Mouse (Mus musculus): ENCODE measurements around the gene Gm42420.

The Gm42420 gene

DNA sequence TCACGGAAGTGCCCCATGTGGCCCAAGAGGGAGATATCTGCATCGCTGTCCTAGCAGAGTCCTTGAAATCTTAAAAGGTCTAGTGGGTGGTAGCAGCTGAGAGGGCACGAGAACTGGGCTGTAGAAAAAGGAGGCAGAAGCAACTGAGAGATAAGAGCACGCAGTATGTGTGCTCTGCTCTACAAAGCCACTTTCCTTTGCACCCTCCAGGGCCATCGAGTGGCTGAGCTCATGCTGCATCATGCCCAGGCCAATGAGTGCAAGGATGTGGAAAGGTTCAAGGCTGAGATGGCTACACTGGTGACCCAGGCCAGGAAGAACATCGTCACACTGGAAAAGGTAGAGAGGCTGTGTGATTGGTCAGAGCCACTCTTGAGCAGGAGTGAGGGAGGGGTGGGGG, at the start of gene Gm42420:
Gene Gm42420 (plus strand): TSS at position 237 of the 400 bp plus-strand sequence.
- DNase-seq, result no peak

- DNase-seq, result no peak
These were observed 48.9 kb upstream of the Gm42420 start for GRCm38 (mm10) chr6:39536621-39537020.

DNA sequence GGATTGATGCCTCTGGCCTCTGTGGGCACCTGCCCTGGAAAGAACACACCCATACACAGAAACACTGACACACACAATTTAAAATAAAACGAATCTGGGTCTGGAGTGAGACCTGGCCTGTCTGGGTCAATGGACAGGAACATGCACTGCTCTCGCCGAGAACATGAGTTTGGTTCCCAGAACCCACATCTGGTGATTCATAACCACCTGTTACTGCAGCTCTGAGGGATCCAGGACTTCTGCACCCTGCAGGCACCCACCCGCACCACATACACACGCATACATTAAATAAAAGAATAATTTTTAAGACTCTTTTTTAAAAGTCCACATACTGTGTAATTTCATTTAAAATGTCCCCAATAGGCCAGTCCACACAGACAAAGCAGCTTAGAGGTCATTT, 48.3 kb upstream of the Gm42420 start:
- DNase-seq, result no peak

GRCm38 (mm10) chr6:39538227-39538626, 47.3 kb upstream of the Gm42420 start:
- no peak for DNase-seq

DNA sequence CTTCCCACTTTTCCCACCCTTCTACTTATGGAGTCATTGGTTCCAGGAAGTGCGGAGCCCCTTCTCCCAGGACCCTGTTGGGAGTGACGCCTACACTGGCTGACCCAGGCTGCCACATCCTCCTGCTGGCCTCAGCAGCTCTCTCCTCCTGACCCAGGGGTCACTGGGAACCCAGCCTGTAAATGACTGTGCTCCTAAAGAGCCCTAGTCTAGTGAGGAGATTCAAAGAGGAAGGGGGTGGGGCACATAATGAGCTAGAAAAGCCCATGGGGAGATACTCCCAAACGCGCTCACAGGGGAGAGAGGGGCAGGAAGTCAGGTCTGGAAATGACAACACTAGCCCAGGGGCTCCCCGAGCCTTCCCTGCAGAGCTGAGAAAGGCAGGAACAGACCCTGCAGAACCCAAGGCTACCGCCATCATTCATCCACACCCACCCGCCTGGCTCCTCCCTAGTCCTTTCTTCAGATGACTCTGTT, 45.8 kb upstream of the Gm42420 start:
- peak; percentile 47 to 54 for DNase-seq

DNA sequence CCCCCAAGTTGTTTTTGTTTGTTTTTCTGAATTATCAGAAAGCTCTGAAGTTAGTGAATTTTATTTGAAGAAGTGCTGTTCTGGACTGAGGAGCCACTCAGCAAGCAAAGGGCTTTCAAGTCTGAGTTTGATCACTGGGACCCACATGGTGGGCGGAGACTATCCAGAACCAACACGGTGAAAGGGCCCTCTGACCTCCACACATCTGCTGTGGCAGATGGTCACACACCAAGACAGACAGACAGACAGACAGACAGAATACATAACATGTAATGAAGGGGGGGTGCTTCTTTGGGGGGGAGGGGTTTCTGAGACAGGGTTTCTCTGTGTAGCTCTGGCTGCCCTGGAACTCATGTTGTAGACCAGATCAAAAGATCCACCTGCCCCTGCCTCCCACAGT, 45.0 kb upstream of the Gm42420 start:
- DNase-seq, result no peak

GRCm38 (mm10) chr6:39542631-39543597, 42.6 kb upstream of the Gm42420 start:
- DNase-seq, result peak; percentile 61 to 74

GRCm38 (mm10) chr6:39543769-39544420, 41.7 kb upstream of the Gm42420 start:
- peak in 1 of 2 experiments; percentile 54 for DNase-seq

DNA sequence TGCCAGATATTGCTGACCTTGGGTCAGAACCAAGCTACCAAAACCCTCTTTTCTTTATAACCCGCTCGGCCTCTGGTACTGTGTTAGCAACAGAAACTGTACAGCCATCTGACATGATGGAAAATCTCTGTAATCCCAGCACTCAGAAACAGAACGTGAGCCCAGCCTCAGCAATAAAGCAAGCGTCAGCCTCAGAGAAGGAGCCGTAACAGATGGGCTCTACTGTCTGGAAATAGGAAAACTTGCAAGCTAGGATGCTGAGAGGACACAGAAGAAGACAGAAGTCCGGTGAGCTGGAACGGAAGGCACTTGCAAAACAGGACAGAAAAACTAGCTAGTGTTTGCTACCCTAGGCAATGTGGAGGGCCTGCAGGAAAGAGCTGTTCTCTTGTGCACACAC, 40.1 kb upstream of the Gm42420 start:
- DNase-seq, result no peak

DNA sequence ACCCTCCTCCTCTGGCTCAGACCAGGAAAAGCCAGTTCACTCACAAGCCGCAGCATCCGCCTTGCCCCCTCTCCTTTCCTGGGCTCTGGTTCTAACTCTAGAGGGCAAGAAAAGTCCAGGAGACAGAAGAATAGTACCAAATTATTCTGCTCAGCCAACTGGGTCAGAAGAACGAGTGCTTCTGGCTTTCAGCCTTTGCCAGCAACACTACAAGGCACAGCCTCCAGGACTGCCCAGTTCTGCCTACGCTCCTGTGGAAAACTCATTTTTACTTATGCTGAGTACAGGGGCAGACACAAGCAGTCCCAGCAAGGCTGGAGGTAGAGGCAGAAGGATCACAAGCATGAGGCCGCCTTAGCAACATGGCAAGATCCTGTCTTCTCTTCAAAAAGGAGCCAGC, 37.5 kb upstream of the Gm42420 start:
- no peak for DNase-seq

- DNase-seq, result no peak
These were observed 33.4 kb upstream of the Gm42420 start for GRCm38 (mm10) chr6:39551981-39552636.

GRCm38 (mm10) chr6:39554888-39555647, 30.5 kb upstream of the Gm42420 start:
- DNase-seq, result no peak

DNA sequence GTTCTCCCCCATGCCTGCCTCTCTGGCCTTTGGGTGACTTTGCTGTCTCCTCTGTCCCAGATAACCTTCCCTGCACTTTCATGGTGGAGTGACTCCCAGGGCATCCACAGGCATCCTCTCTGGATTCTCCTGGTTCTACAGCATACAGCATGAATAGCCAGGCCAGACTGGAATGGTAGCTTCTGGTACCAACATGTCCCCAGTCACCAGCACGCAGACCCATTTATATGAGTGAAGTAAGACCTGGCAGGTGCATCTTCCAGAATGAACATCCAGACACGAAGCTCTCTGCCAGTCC, 30.0 kb upstream of the Gm42420 start:
- no peak for DNase-seq

- no peak for DNase-seq
These were observed 28.5 kb upstream of the Gm42420 start for GRCm38 (mm10) chr6:39556900-39557659.

DNA sequence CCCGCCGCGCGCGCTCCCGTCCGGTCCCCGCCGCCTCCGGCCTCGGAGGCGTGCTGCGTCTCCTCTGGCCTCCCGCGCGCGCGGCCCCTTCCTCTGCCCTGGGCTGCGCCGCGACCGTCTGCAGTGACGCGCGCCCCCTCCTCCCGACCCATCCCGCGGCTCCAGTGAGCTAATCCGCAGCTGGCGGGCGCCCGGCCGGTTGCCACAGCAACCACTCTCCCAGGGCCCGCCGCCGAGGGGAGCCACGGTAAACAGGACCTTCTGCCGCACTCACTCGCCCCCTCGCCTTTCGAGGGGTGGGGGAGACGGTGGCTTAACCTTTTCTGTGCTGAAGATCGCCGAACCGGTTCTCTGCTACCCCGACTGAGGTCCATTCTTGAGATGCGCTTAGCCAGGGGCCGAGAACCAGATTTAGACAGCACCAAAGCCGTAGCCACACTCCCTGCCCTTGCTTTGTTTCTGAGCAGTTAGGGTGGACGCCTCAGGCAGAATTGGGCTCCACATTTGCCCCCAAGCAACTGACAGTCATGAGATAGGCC, 27.8 kb upstream of the Gm42420 start, which contains the start of gene Dennd2a:
Gene Dennd2a (minus strand): TSS at position 145 of the 539 bp plus-strand sequence.
- peak; percentile 45 to 67 for DNase-seq

GRCm38 (mm10) chr6:39559276-39559939, 26.1 kb upstream of the Gm42420 start:
- DNase-seq, result no peak

DNA sequence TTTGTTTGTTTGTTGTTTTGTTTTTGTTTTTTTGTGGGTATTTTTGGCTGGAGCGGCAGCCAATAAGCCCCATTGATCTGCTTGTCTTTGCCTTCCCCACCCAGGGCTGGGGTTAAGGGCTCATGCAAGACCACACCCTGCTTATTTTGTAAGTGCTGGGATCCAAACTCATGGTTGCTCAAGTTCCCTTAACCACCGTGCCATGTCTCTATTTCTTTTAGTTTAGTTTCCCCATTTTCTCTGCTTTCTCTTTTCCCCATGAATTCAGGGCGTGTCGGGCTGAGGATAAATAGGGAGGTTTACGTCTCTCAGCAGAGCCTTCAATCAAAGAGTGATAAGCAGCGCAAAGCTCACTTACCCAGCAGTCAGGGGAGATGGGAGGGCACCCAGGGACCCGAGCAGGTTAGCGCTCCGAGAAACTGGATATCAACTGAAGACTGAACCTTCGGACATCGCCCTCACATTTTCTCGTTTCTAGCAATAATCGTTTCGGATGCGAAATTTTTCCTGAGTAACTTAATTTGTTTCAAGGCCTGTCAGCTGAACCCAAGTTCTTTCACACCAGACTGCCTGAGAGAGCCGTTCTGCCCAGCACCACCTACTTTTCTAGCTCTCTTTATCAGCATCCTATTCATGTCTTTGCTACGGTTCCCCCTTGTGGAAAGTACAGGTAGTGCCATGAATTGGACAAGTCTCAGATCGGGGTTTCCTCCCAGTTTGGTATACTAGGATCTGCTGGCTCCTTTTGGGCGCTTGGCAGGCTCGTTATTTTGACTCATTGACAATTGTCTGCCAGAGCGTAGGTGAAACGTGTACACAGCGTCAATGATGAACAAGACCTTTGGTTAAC, 23.2 kb upstream of the Gm42420 start:
- DNase-seq, result peak; percentile 75 to 84

DNA sequence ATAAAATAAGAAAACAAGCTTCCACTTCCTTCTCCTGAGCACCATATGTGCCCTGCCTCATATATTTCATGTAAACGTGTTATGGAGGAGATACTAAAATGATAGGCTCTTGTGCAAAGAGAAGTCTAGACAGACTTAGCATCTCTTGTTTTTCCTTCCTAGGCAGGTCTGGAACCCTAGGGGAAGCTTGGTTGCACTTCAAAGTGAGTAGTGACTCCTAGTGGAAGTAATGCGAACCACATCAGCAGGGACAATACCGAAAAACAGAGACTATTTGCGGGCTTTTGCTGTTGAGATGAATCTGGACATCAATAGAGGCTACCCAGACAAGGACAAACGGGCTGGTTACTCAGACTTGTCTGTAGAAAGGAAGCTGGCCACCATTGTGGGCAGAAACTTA, 18.0 kb upstream of the Gm42420 start:
- peak in 1 of 2 experiments; percentile 30 for DNase-seq

- no peak for DNase-seq
These were observed 15.1 kb upstream of the Gm42420 start for GRCm38 (mm10) chr6:39570426-39570825.

Data from lung, adult 18-20 months (tissue).